Mouse (Mus musculus): Measurements from ENCODE around the gene Arrb1. TPM values are rescaled to one million over a fixed set of nuclear protein-coding genes. Genes with fewer than 3 reads are reported as not detected.

The Arrb1 gene
- polyA plus RNA-seq, 1 experiment from 2014 or later: 95.7 TPM

DNA sequence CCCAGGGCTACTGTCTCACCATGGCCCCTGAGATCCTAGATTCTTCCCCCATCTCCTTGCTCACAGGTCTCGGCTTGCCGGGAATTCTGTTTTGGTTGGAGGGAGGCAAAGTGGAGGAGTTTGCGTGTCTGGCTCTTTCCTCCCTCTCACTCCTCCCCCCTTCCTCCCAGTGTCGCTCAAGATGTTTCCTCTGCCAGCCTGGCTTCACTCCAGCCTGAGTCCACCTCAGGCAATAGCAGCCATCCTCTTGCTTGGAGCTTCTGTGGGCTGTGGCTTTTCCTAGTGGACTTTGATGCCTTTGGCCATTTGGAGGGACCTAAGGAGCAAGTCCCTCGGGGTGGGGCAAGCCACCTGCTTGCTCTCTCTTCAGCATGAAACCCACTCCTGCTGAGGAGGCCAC is 27.2 kb downstream of the Arrb1 start:
- H3K4me3 ChIP-seq (ENCODE audit: low read depth, low read length): no peak overlapping the region
- no peaks in the 10 kb centered on the region for H3K9me3 ChIP-seq (replicated peaks; ENCODE audit: control insufficient read depth, low read length)
- no peak overlapping the region for H3K9ac ChIP-seq (ENCODE audit: low read depth, low read length)
- H3K36me3 ChIP-seq (ENCODE audit: control insufficient read depth, insufficient read depth): no peaks in the 10 kb centered on the region
- H3K4me1 ChIP-seq (ENCODE audit: control insufficient read depth, low read depth, low read length): peaks cover 7% of the 10 kb centered on the region
- WGBS (ENCODE audit: insufficient replicate concordance): 46% methylated on average over 5 of the region's 5 CpGs
- H3K27ac ChIP-seq (ENCODE audit: low read length): no peak overlapping the region
- H3K4me2 ChIP-seq (ENCODE audit: low read depth, low read length): no peak overlapping the region
- ATAC-seq (ENCODE audit: low read depth): no peak
- H3K27me3 ChIP-seq (ENCODE audit: control insufficient read depth, insufficient read depth, low read depth, low read length): no peaks in the 10 kb centered on the region

DNA sequence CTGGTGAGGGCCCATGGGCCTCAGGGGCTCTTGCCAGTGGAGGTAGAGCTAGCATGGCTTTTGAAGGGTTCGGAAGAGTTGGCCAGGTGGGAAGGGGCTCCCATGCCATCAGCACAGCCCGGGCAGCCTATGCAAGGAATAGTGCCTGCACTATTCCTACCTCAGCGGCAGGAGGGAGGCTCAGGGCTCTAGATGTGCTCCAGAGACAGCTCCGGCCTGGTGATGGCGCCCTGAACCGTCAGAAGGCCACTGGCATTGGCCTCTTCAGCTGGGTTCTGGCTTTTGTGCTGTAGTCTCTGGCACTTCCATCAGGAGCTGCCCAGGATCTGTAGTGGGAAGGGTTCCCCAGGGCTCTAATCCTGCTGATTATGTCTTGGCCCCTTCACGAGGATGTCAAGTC is 28.0 kb downstream of the Arrb1 start:
- H3K4me1 ChIP-seq (ENCODE audit: control insufficient read depth, low read depth, low read length): peaks cover 7% of the 10 kb centered on the region
- ATAC-seq (ENCODE audit: low read depth): no peak
- H3K4me2 ChIP-seq (ENCODE audit: low read depth, low read length): no peak overlapping the region

DNA sequence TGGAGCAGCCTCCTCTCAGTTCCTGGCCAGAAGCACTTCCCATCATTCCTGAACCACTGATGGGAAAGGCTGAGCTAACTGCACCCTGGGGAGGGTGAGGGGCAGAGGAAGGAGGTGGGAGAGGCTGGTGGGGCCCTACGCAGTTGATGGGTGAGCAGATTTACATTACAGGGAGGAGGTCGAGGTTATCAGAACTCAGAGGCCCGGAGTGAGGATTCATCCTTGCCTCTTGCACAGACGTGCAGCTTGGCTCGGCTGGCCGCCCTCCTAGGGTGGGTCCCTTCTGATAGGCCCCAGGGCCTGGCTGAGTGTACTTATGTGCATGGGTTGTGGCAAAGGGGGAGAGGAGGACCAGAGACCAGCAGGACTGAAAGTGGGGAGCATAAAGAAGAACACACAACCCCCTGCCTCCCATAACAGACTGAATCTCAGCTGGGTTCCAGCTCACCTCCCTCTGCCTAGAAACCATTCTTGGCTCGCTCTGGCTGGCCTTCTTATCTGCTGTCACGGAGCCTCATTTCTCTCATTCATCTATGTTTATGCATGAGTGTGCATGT is 30.1 kb downstream of the Arrb1 start:
- Histone ChIP-seq H3K4me1 (ENCODE audit: control insufficient read depth, low read depth, low read length) (peaks cover 7% of the 10 kb centered on the region), H3K4me2 (ENCODE audit: low read depth, low read length) (no peak overlapping the region), H3K9me3 (replicated peaks; ENCODE audit: control insufficient read depth, low read length) (no peaks in the 10 kb centered on the region), H3K36me3 (ENCODE audit: control insufficient read depth, insufficient read depth) (no peaks in the 10 kb centered on the region), H3K4me3 (ENCODE audit: low read depth, low read length) (no peak overlapping the region), H3K27ac (ENCODE audit: low read length) (no peak overlapping the region), H3K27me3 (ENCODE audit: control insufficient read depth, insufficient read depth, low read depth, low read length) (no peaks in the 10 kb centered on the region), H3K9ac (ENCODE audit: low read depth, low read length) (no peak overlapping the region)
- WGBS (ENCODE audit: insufficient replicate concordance): 25% methylated on average over 8 of the region's 8 CpGs
- ATAC-seq (ENCODE audit: low read depth): peak; percentile 53

More for the DNA sequence above, 28.0 kb downstream of the Arrb1 start:
- Histone ChIP-seq H3K9ac (ENCODE audit: low read depth, low read length) (no peak overlapping the region), H3K27me3 (ENCODE audit: control insufficient read depth, insufficient read depth, low read depth, low read length) (no peaks in the 10 kb centered on the region), H3K27ac (ENCODE audit: low read length) (no peak overlapping the region), H3K4me3 (ENCODE audit: low read depth, low read length) (no peak overlapping the region), H3K36me3 (ENCODE audit: control insufficient read depth, insufficient read depth) (no peaks in the 10 kb centered on the region), H3K9me3 (replicated peaks; ENCODE audit: control insufficient read depth, low read length) (no peaks in the 10 kb centered on the region)
- 73% methylated on average over 7 of the region's 7 CpGs for WGBS (ENCODE audit: insufficient replicate concordance)

DNA sequence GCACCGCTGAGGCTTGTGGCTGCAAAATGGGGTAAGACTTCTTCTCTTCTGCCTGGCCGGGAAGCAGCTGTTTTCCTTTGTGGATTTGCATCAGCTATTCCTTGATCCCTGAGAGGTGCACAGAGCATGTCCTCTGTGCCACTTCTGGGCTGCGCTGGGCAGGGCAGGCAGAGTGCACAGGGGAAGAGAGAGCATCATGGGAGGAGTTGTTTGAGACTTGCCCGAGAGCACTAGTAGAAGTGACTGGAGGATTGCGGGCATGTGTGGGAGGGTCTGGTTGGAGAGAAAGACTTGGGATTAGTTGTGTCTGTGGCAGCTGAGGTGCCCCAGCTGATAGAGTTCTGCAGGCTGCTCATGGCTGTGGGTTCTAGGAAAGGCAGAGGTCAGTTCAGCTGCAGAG is 35.4 kb downstream of the Arrb1 start:
- no peak for ATAC-seq (ENCODE audit: low read depth)

DNA sequence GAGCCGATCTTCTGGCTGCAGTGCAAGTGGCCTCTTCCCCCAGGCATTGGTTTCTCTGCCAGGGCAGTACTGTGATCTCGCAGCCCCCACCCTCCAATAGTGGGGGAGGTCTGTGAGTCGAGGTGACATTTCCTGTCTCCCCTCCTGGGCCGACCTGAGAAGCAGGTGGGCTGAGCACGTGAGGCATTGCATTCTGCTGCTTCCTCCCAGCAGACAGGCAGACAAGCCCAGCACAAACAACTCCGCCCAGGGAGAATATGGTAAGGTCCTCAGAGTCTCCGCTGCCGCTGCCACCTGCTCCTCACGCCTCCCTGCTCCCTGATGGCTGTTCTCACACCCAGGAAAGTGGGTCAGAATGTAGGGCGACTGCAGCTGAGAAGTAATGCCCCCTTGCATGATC is 37.7 kb downstream of the Arrb1 start:
- Histone ChIP-seq H3K9ac (ENCODE audit: low read depth, low read length) (no peak overlapping the region), H3K27me3 (ENCODE audit: control insufficient read depth, insufficient read depth, low read depth, low read length) (no peaks in the 10 kb centered on the region), H3K4me3 (ENCODE audit: low read depth, low read length) (no peak overlapping the region), H3K9me3 (replicated peaks; ENCODE audit: control insufficient read depth, low read length) (no peaks in the 10 kb centered on the region), H3K4me2 (ENCODE audit: low read depth, low read length) (no peak overlapping the region), H3K36me3 (ENCODE audit: control insufficient read depth, insufficient read depth) (no peaks in the 10 kb centered on the region), H3K27ac (ENCODE audit: low read length) (no peak overlapping the region), H3K4me1 (ENCODE audit: control insufficient read depth, low read depth, low read length) (no peaks in the 10 kb centered on the region)
- WGBS (ENCODE audit: insufficient replicate concordance): 66% methylated on average over 10 of the region's 10 CpGs
- ATAC-seq (ENCODE audit: low read depth): no peak

More for the DNA sequence above, 35.4 kb downstream of the Arrb1 start:
- no peaks in the 10 kb centered on the region for H3K9me3 ChIP-seq (replicated peaks; ENCODE audit: control insufficient read depth, low read length)
- no peak overlapping the region for H3K4me3 ChIP-seq (ENCODE audit: low read depth, low read length)
- no peaks in the 10 kb centered on the region for H3K36me3 ChIP-seq (ENCODE audit: control insufficient read depth, insufficient read depth)
- no peaks in the 10 kb centered on the region; the same call in 1 of the 2 replicates for H3K4me1 ChIP-seq (ENCODE audit: control insufficient read depth, low read depth, low read length)
- no peak overlapping the region for H3K9ac ChIP-seq (ENCODE audit: low read depth, low read length)
- no peaks in the 10 kb centered on the region for H3K27me3 ChIP-seq (ENCODE audit: control insufficient read depth, insufficient read depth, low read depth, low read length)
- no peak overlapping the region for H3K27ac ChIP-seq (ENCODE audit: low read length)
- no peak overlapping the region for H3K4me2 ChIP-seq (ENCODE audit: low read depth, low read length)
- 53% methylated on average over 5 of the region's 5 CpGs for whole genome bisulfite sequencing (ENCODE audit: insufficient replicate concordance)

DNA sequence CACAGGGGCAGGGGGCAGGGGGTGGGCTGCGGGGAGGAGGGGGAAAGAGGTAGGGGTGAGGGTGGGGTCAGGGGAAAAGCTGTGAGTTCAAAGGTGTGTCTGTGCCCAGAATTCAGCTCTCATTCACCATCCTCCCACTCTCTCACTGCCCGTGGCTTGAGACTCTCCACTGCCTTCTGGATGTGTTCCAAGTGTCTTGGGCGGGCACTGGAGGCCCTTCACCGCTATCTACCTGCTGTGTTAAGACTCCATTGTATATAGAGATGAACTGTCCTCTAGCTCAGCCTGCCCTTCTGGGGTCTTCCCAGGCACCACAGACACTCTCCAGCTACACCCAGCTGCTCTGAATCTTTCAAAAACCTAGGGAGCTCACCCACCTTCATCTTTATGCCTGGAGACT is 38.1 kb downstream of the Arrb1 start:
- H3K4me3 ChIP-seq (ENCODE audit: low read depth, low read length): no peak overlapping the region
- H3K9me3 ChIP-seq (replicated peaks; ENCODE audit: control insufficient read depth, low read length): no peaks in the 10 kb centered on the region
- no peaks in the 10 kb centered on the region for H3K36me3 ChIP-seq (ENCODE audit: control insufficient read depth, insufficient read depth)
- no peaks in the 10 kb centered on the region for H3K4me1 ChIP-seq (ENCODE audit: control insufficient read depth, low read depth, low read length)
- 75% methylated on average over 4 of the region's 4 CpGs for WGBS (ENCODE audit: insufficient replicate concordance)
- H3K27ac ChIP-seq (ENCODE audit: low read length): no peak overlapping the region
- no peaks in the 10 kb centered on the region for H3K27me3 ChIP-seq (ENCODE audit: control insufficient read depth, insufficient read depth, low read depth, low read length)
- no peak overlapping the region for H3K4me2 ChIP-seq (ENCODE audit: low read depth, low read length)
- ATAC-seq (ENCODE audit: low read depth): no peak; the same call in 1 of the 2 replicates
- no peak overlapping the region for H3K9ac ChIP-seq (ENCODE audit: low read depth, low read length)

DNA sequence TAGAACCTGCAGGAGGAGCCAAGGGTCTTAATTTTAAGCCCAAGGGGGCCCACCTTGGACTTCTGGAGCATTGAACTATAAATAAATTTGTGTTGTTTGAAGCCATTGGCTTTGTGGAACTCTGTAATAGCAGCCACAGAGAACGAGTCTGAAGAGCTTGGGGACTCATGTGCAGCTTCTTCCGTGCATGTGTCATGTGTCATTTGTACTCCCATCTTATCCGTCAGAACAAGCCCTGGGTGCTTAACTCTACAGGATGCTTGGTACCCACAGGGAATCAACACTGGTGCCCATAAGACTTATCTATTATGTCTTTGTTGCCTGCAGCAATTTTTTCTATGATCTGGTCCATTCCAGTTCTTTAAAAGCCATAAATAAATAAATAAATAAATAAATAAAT is 43.0 kb downstream of the Arrb1 start:
- Histone ChIP-seq H3K9me3 (replicated peaks; ENCODE audit: control insufficient read depth, low read length) (no peaks in the 10 kb centered on the region), H3K27me3 (ENCODE audit: control insufficient read depth, insufficient read depth, low read depth, low read length) (no peaks in the 10 kb centered on the region), H3K27ac (ENCODE audit: low read length) (no peak overlapping the region), H3K36me3 (ENCODE audit: control insufficient read depth, insufficient read depth) (no peaks in the 10 kb centered on the region), H3K9ac (ENCODE audit: low read depth, low read length) (no peak overlapping the region), H3K4me2 (ENCODE audit: low read depth, low read length) (no peak overlapping the region), H3K4me1 (ENCODE audit: control insufficient read depth, low read depth, low read length) (no peaks in the 10 kb centered on the region; the same call in 1 of the 2 replicates), H3K4me3 (ENCODE audit: low read depth, low read length) (no peak overlapping the region)
- ATAC-seq (ENCODE audit: low read depth): no peak
- WGBS (ENCODE audit: insufficient replicate concordance): 58% methylated on average over 3 of the region's 3 CpGs

DNA sequence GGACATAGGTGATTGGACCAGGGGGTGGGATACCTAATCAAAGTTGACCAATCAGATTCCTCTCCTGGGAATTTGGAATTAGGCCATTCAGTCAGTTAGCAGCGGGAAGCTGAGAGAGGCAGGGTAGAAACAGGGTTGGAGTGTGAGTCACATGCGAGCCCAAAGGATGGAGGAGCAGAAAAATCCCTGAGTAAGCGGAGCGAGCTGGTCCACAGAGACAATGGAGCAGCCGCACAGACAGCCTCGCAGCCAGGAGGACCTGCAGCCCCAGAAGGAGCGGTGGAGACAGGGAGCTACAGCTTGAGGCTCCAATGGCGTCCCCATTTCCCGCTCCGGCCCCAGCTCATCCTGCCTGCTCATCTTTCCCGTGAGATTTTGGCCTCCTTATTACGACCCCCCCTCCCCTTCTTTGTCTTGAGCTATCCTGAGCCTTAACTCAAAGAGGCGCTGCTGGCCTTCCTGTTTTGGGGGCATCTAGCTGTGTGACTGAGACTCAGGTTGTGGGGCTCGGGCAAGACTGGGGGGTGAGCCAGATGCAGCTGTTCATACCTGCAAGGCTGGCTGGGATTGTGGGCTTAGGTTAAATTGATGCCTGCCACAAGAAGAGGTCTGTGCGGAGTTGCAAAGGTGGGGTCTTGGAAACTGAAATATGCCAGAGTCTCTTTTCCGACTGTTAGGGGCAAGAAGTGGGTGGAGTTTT is 44.4 kb downstream of the Arrb1 start:
- H3K9me3 ChIP-seq (replicated peaks; ENCODE audit: control insufficient read depth, low read length): no peaks in the 10 kb centered on the region
- ATAC-seq (ENCODE audit: low read depth): no peak
- no peaks in the 10 kb centered on the region for H3K27me3 ChIP-seq (ENCODE audit: control insufficient read depth, insufficient read depth, low read depth, low read length)
- no peaks in the 10 kb centered on the region; the same call in 1 of the 2 replicates for H3K4me1 ChIP-seq (ENCODE audit: control insufficient read depth, low read depth, low read length)
- no peak overlapping the region for H3K4me3 ChIP-seq (ENCODE audit: low read depth, low read length)
- H3K27ac ChIP-seq (ENCODE audit: low read length): no peak overlapping the region
- peaks cover 1% of the 10 kb centered on the region; the same call in 1 of the 2 replicates for H3K36me3 ChIP-seq (ENCODE audit: control insufficient read depth, insufficient read depth)
- WGBS (ENCODE audit: insufficient replicate concordance): 52% methylated on average over 16 of the region's 16 CpGs
- H3K9ac ChIP-seq (ENCODE audit: low read depth, low read length): no peak overlapping the region
- no peak overlapping the region for H3K4me2 ChIP-seq (ENCODE audit: low read depth, low read length)

DNA sequence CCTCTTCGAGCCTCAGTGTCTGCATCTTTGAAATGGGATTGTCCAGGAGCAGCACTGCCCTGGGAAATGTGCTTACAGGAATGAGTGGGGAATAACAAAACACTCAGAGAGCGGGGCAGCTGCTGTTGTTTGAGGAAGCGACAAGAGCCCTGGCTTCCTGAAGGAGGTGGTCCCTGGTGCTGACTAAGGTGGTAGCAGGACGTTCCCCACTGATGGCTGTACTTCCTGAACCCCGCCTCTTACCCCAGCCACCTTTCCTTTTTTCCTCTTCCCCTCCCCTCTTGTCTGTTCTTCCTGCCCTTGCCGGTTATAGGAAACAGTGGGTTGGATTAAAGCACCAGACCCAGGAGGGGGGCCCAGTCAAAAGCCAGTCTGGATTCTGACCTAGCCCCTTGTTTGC is 45.0 kb downstream of the Arrb1 start:
- WGBS (ENCODE audit: insufficient replicate concordance): 34% methylated on average over 6 of the region's 6 CpGs
- peaks cover 2% of the 10 kb centered on the region; the same call in 1 of the 2 replicates for H3K36me3 ChIP-seq (ENCODE audit: control insufficient read depth, insufficient read depth)
- H3K4me2 ChIP-seq (ENCODE audit: low read depth, low read length): no peak overlapping the region
- H3K9me3 ChIP-seq (replicated peaks; ENCODE audit: control insufficient read depth, low read length): no peaks in the 10 kb centered on the region
- no peak overlapping the region for H3K4me3 ChIP-seq (ENCODE audit: low read depth, low read length)
- H3K9ac ChIP-seq (ENCODE audit: low read depth, low read length): no peak overlapping the region
- ATAC-seq (ENCODE audit: low read depth): peak; percentile 22; the same call in 1 of the 2 replicates
- H3K27me3 ChIP-seq (ENCODE audit: control insufficient read depth, insufficient read depth, low read depth, low read length): no peaks in the 10 kb centered on the region
- peak overlapping the region; percentile 17; the same call in 1 of the 2 replicates for H3K27ac ChIP-seq (ENCODE audit: low read length)
- H3K4me1 ChIP-seq (ENCODE audit: control insufficient read depth, low read depth, low read length): no peaks in the 10 kb centered on the region; the same call in 1 of the 2 replicates

Measured in liver, embryonic 16.5 days (tissue).